In the genomic region with DNA sequence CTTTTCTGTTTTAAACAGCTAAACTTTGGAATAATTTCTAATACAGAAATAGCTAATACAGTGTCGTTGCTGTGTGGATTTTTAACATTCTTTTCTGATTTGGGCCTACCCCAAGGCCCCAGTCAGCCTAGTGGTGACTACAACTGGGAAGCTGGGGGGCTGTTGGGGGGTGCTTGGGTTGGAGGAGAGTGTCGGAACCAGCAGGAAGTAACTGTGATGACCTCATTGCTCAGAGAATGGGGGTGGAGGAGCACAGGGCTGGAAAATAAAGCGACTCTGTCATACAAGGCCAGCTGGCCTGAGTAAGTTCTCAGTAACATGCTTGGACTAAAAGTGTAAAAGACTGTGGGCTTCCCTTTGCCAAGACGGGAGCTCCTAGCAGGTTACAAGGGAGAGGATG, we compare ENCODE assay signal across 9 mouse cellular contexts. TPM values are rescaled to one million over a fixed set of nuclear protein-coding genes. Genes with fewer than 3 reads are reported as not detected.
DNase-seq lines count a peak whose midpoint lies in the region; ATAC-seq lines count a peak whose summit lies in the region.
"Had no signal": no experiment of that assay in that cellular context is flagged by ENCODE, and none has a peak within 500 bp of the region (broad histone marks: within the 10 kb centered on the region; RNA-seq: fewer than 3 reads in every experiment).

No protein-coding gene starts in this region.

- H3K9me3 ChIP-seq in heart, embryonic 10.5 days = no peaks in the 10 kb centered on the region
- H3K9me3 ChIP-seq in limb, embryonic 15.5 days = no peaks in the 10 kb centered on the region
- H3K9me3 ChIP-seq in hindbrain, embryonic 10.5 days = no peaks in the 10 kb centered on the region
- H3K9me3 ChIP-seq in hindbrain, embryonic 12.5 days (replicated peaks) = no peaks in the 10 kb centered on the region

- no peak overlapping the region for H3K9ac ChIP-seq in limb, embryonic 15.5 days
- no peak overlapping the region for H3K9ac ChIP-seq in hindbrain, embryonic 12.5 days

- DNase-seq in kidney, adult 9 months = peak; percentile 14
- DNase-seq in kidney, adult 8-10 months = no peak
- DNase-seq in adrenal gland, adult 2 months = peak; percentile 74
- no peak for DNase-seq in heart, embryonic 10.5 days (ENCODE audit: low spot score)
- no peak for DNase-seq in hindbrain, embryonic 10.5 days (ENCODE audit: low spot score)
- no peak for DNase-seq in urinary bladder, adult 2 months (ENCODE audit: low spot score)

- H3K4me2 ChIP-seq in limb, embryonic 15.5 days = no peak overlapping the region
- no peak overlapping the region for H3K4me2 ChIP-seq in hindbrain, embryonic 12.5 days (replicated peaks)

- no peak overlapping the region for H3K4me3 ChIP-seq in heart, embryonic 10.5 days
- H3K4me3 ChIP-seq in limb, embryonic 15.5 days = no peak overlapping the region
- no peak overlapping the region for H3K4me3 ChIP-seq in hindbrain, embryonic 10.5 days
- H3K4me3 ChIP-seq in hindbrain, embryonic 12.5 days = no peak overlapping the region
- H3K4me3 ChIP-seq: erythroblast, embryonic 14.5 days had no signal

- peaks cover 10% of the 10 kb centered on the region for H3K4me1 ChIP-seq in heart, embryonic 10.5 days
- H3K4me1 ChIP-seq in limb, embryonic 15.5 days = peaks cover under 1% of the 10 kb centered on the region; the same call in 1 of the 2 replicates
- peaks cover under 1% of the 10 kb centered on the region for H3K4me1 ChIP-seq in hindbrain, embryonic 10.5 days (replicated peaks)
- H3K4me1 ChIP-seq in hindbrain, embryonic 12.5 days = peaks cover 5% of the 10 kb centered on the region

- 45% methylated on average over 4 of the region's 4 CpGs for WGBS in heart, embryonic 10.5 days
- 53% methylated on average over 4 of the region's 4 CpGs for WGBS in limb, embryonic 15.5 days
- 78% methylated on average over 4 of the region's 4 CpGs for WGBS in hindbrain, embryonic 10.5 days
- WGBS in hindbrain, embryonic 12.5 days = 65% methylated on average over 4 of the region's 4 CpGs

- H3K36me3 ChIP-seq in heart, embryonic 10.5 days = peaks cover 13% of the 10 kb centered on the region
- peaks cover 14% of the 10 kb centered on the region for H3K36me3 ChIP-seq in limb, embryonic 15.5 days
- peaks cover 23% of the 10 kb centered on the region for H3K36me3 ChIP-seq in hindbrain, embryonic 10.5 days
- H3K36me3 ChIP-seq in hindbrain, embryonic 12.5 days = peaks cover 4% of the 10 kb centered on the region; the same call in 1 of the 2 replicates

- peak overlapping the region; percentile 12; the same call in 1 of the 2 replicates for H3K27ac ChIP-seq in heart, embryonic 10.5 days
- peak overlapping the region; percentile 4; the same call in 1 of the 2 replicates for H3K27ac ChIP-seq in limb, embryonic 15.5 days
- no peak overlapping the region for H3K27ac ChIP-seq in hindbrain, embryonic 10.5 days
- H3K27ac ChIP-seq in hindbrain, embryonic 12.5 days = no peak overlapping the region

- no peak for ATAC-seq in limb, embryonic 15.5 days (ENCODE audit: insufficient number of reproducible peaks, low FRiP score, low TSS enrichment, low read depth)
- ATAC-seq in hindbrain, embryonic 12.5 days (ENCODE audit: low FRiP score) = no peak

- H3K27me3 ChIP-seq in heart, embryonic 10.5 days (ENCODE audit: insufficient read depth, poor library complexity, severe bottlenecking) = no peaks in the 10 kb centered on the region
- H3K27me3 ChIP-seq in limb, embryonic 15.5 days = no peaks in the 10 kb centered on the region
- H3K27me3 ChIP-seq in hindbrain, embryonic 10.5 days (ENCODE audit: insufficient read depth, poor library complexity, severe bottlenecking) = peaks cover 11% of the 10 kb centered on the region
- no peaks in the 10 kb centered on the region for H3K27me3 ChIP-seq in hindbrain, embryonic 12.5 days

RNA-seq across cellular contexts. Expression of gene Ccnq, which starts 6.1 kb away (rescaled TPM):
- total RNA-seq in adrenal gland, adult 2 months (2021) = 10 to 100 TPM; 52.0 to 68.9 TPM
- 117 and 120 TPM in 2 replicates for polyA plus RNA-seq in adrenal gland, adult 2 months (2012; rRNA removed)
- polyA plus RNA-seq in heart, embryonic 10.5 days (2016; fragmentation: Nextera tagmentation; extraction: Ambion mirVana) = 33.1 and 35.4 TPM in 2 replicates
- 36.2 and 40.3 TPM in 2 replicates for polyA plus RNA-seq in limb, embryonic 15.5 days (2015; fragmentation: Nextera tagmentation; extraction: Ambion mirVana)
- polyA plus RNA-seq in hindbrain, embryonic 10.5 days (2016; fragmentation: Nextera tagmentation; extraction: Ambion mirVana) = 36.4 and 37.9 TPM in 2 replicates
- 29.2 and 31.3 TPM in 2 replicates for polyA plus RNA-seq in hindbrain, embryonic 12.5 days (2016; fragmentation: Nextera tagmentation; extraction: Ambion mirVana)
- 35.4 and 41.7 TPM in 2 replicates for polyA plus RNA-seq in urinary bladder, adult 2 months (2012; rRNA removed)

RNA-seq across cellular contexts. Expression of gene Nlk, which starts 48.3 kb away (rescaled TPM):
- 10 to 100 TPM; 37.8 to 75.4 TPM for total RNA-seq in adrenal gland, adult 2 months (2021)
- polyA plus RNA-seq in adrenal gland, adult 2 months (2012; rRNA removed) = 29.3 and 30.1 TPM in 2 replicates
- polyA plus RNA-seq in heart, embryonic 10.5 days (2016; fragmentation: Nextera tagmentation; extraction: Ambion mirVana) = 10.6 and 13.4 TPM in 2 replicates
- 8.6 and 9.5 TPM in 2 replicates for polyA plus RNA-seq in limb, embryonic 15.5 days (2015; fragmentation: Nextera tagmentation; extraction: Ambion mirVana)
- 17.1 and 18.7 TPM in 2 replicates for polyA plus RNA-seq in hindbrain, embryonic 10.5 days (2016; fragmentation: Nextera tagmentation; extraction: Ambion mirVana)
- polyA plus RNA-seq in hindbrain, embryonic 12.5 days (2016; fragmentation: Nextera tagmentation; extraction: Ambion mirVana) = 25.3 and 26.6 TPM in 2 replicates
- polyA plus RNA-seq in urinary bladder, adult 2 months (2012; rRNA removed) = 18.7 and 21.0 TPM in 2 replicates

Comparison
In these comparisons a context has a peak if more than half of its experiments do, and no peak if none do; other contexts are left out.
1. DNase-seq: peak in kidney, adult 9 months (single experiment) and adrenal gland, adult 2 months (single experiment); none in kidney, adult 8-10 months (0 of 2), heart, embryonic 10.5 days (single experiment), hindbrain, embryonic 10.5 days (single experiment) and urinary bladder, adult 2 months (single experiment).
2. H3K27ac ChIP-seq: peak in heart, embryonic 10.5 days (single experiment) and limb, embryonic 15.5 days (single experiment); none in hindbrain, embryonic 10.5 days (single experiment) and hindbrain, embryonic 12.5 days (single experiment).